Mouse (Mus musculus): ENCODE measurements around the gene Camk2b. TPM values are rescaled to one million over a fixed set of nuclear protein-coding genes. Genes with fewer than 3 reads are reported as not detected.
A peak's percentile ranks its signal among the peaks of the same experiment; 100 is the strongest.

Gene Camk2b
- polyA plus RNA-seq, 1 experiment from 2014 or later, result 2.0 TPM

- H3K9me3 ChIP-seq (ENCODE audit: low read length), result no peaks in the 10 kb centered on the region
- WGBS (ENCODE audit: insufficient replicate concordance), result 75% methylated on average over 5 of the region's 6 CpGs
- no peak for TF ChIP-seq CTCF (IDR thresholded peaks at IDR 0.05; ENCODE audit: low read depth)
- no peak for TF ChIP-seq EP300 (IDR thresholded peaks at IDR 0.05; ENCODE audit: low read depth)
- no peak overlapping the region for H3K9ac ChIP-seq (replicated peaks)
- no peak overlapping the region for H3K27ac ChIP-seq (ENCODE audit: low read depth)
- no peak for DNase-seq
- H3K4me2 ChIP-seq (ENCODE audit: low read depth, low read length), result no peak overlapping the region
- ATAC-seq, result no peak
- H3K36me3 ChIP-seq (replicated peaks; ENCODE audit: insufficient read depth, low read length), result no peaks in the 10 kb centered on the region
- H3K27me3 ChIP-seq (ENCODE audit: insufficient read depth, low read length), result no peaks in the 10 kb centered on the region
- no peak overlapping the region for H3K4me3 ChIP-seq (ENCODE audit: low read depth, low read length)
- H3K4me1 ChIP-seq (ENCODE audit: insufficient read depth), result peaks cover 8% of the 10 kb centered on the region
Measured at GRCm38 (mm10) chr11:6030650-6031049, 35.5 kb downstream of the Camk2b start.

DNA sequence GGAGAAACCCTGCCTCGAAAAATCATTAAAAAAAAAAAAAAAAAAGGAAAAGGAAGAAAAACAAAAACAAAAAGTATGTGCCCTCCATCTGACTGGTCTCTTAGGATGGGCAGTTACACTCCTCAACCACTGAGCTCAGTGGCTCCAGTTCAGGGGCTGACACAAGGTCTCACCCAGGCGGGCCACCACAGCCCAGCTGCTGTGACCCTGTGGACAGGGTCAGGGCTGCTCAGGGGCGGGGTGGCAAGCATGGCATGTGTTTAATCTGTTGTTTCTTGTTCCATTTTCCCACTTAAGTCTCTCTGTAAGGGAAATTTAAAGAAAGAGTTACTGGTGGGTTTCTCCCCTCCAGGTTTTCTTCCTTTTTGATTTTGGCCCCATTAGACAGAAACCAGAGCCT lies 36.4 kb downstream of the Camk2b start:
- TF ChIP-seq CTCF (IDR thresholded peaks at IDR 0.05; ENCODE audit: low read depth) (no peak), EP300 (IDR thresholded peaks at IDR 0.05; ENCODE audit: low read depth) (no peak)
- Histone ChIP-seq H3K9ac (replicated peaks) (no peak overlapping the region), H3K27me3 (ENCODE audit: insufficient read depth, low read length) (no peaks in the 10 kb centered on the region), H3K4me2 (ENCODE audit: low read depth, low read length) (no peak overlapping the region), H3K4me3 (ENCODE audit: low read depth, low read length) (no peak overlapping the region), H3K4me1 (ENCODE audit: insufficient read depth) (peaks cover 13% of the 10 kb centered on the region), H3K9me3 (ENCODE audit: low read length) (no peaks in the 10 kb centered on the region), H3K27ac (ENCODE audit: low read depth) (no peak overlapping the region), H3K36me3 (replicated peaks; ENCODE audit: insufficient read depth, low read length) (no peaks in the 10 kb centered on the region)
- no peak for DNase-seq
- 66% methylated on average over 3 of the region's 3 CpGs for WGBS (ENCODE audit: insufficient replicate concordance)
- ATAC-seq, result no peak

DNA sequence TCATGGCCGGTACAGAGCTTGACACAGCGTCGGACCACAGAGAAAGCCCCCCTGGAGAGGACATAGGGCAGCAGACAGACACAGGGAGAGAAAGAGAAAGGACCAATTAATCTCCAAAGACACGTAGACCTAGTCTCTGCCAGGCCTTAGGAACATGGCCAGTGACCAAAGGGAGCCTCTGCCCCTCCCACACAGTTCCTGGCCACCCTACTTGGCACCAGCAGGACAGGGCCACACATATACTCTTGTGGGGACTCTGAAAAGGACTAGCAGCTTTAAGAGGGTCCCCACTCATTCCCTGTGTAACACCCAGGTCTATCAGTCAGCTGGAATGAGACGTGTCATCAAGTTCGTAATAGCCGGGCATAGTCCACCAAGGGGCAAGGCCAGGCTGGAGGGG lies 37.3 kb downstream of the Camk2b start:
- peaks cover 13% of the 10 kb centered on the region for H3K4me1 ChIP-seq (ENCODE audit: insufficient read depth)
- no peaks in the 10 kb centered on the region for H3K36me3 ChIP-seq (replicated peaks; ENCODE audit: insufficient read depth, low read length)
- TF ChIP-seq CTCF (IDR thresholded peaks at IDR 0.05; ENCODE audit: low read depth) (no peak), EP300 (IDR thresholded peaks at IDR 0.05; ENCODE audit: low read depth) (no peak)
- DNase-seq (no peak), ATAC-seq (no peak)
- no peak overlapping the region for H3K27ac ChIP-seq (ENCODE audit: low read depth)
- no peaks in the 10 kb centered on the region for H3K27me3 ChIP-seq (ENCODE audit: insufficient read depth, low read length)
- no peak overlapping the region for H3K9ac ChIP-seq (replicated peaks)
- no peaks in the 10 kb centered on the region for H3K9me3 ChIP-seq (ENCODE audit: low read length)
- WGBS (ENCODE audit: insufficient replicate concordance), result 88% methylated on average over 7 of the region's 7 CpGs
- H3K4me2 ChIP-seq (ENCODE audit: low read depth, low read length), result no peak overlapping the region
- H3K4me3 ChIP-seq (ENCODE audit: low read depth, low read length), result no peak overlapping the region

DNA sequence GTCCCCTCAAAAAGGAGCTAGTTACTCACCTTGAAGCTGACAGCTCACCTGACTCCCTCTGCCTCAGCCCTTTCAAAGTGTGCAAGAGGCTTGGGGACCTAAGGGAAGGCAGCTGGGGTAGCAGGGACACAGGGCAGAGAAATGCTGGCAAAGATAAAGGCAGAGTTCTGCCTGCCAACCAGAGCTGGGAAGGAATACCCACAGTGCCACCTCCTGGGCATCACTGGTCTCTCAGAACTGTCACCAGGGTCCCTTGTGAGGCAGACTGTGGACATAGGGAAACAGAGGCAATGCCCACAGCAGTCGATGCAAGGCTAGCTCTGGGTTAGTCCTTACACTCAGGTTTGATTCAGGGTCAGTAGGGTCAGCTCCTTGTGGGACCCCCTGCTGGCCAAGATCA lies 39.8 kb downstream of the Camk2b start:
- WGBS (ENCODE audit: insufficient replicate concordance), result 71% methylated on average over 1 of the region's 1 CpGs
- ATAC-seq, result 0 out of 2 replicates have a peak, but pooled peaks have one; percentile 26
- no peak overlapping the region for H3K27ac ChIP-seq (ENCODE audit: low read depth)

DNA sequence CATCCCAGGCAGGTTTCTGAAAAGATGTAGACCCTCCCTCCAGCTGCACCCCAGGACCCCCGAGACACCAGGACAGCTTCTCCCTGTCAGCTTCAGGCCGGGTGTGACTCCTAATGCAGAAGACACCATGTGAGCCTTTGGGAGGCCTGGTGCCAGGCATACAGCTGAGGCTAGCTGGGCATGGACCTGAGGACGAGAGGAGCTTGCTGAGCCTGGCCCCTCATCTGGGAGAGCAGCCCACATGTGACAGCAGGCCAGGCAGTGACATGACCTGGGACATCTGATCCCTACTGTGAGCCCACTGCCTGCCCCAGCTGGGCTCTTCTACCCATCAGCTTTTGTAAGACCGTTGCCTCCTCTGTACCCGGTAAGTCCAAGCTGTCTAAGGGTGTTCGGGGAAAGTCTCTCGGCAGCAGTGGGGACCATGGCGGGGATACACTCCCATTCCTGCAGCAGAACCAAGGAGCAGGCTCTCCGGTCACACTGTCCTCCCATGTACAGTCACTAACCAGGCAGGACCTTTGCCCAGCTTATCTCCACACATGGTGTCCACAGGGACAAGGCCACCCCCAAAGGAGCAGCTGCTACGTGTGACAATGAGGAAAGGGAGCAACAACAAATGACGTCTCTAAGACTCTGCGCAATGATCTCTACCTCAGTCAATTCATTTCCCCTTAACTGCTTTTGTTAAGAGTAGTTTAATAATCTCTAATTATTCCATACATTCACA lies 41.1 kb downstream of the Camk2b start:
- Histone ChIP-seq H3K4me3 (ENCODE audit: low read depth, low read length) (no peak overlapping the region), H3K27ac (ENCODE audit: low read depth) (no peak overlapping the region), H3K36me3 (replicated peaks; ENCODE audit: insufficient read depth, low read length) (no peaks in the 10 kb centered on the region), H3K4me1 (ENCODE audit: insufficient read depth) (peaks cover 12% of the 10 kb centered on the region), H3K9me3 (ENCODE audit: low read length) (no peaks in the 10 kb centered on the region), H3K4me2 (ENCODE audit: low read depth, low read length) (no peak overlapping the region), H3K9ac (replicated peaks) (no peak overlapping the region; the same call in 1 of the 2 replicates), H3K27me3 (ENCODE audit: insufficient read depth, low read length) (no peaks in the 10 kb centered on the region)
- 76% methylated on average over 12 of the region's 12 CpGs for WGBS (ENCODE audit: insufficient replicate concordance)
- DNase-seq (no peak), ATAC-seq (peak; percentile 79)
- TF ChIP-seq EP300 (IDR thresholded peaks at IDR 0.05; ENCODE audit: low read depth) (no peak), CTCF (IDR thresholded peaks at IDR 0.05; ENCODE audit: low read depth) (no peak)

More for the DNA sequence above, 39.8 kb downstream of the Camk2b start:
- H3K27me3 ChIP-seq (ENCODE audit: insufficient read depth, low read length), result no peaks in the 10 kb centered on the region
- TF ChIP-seq CTCF (IDR thresholded peaks at IDR 0.05; ENCODE audit: low read depth) (peak; percentile 72), EP300 (IDR thresholded peaks at IDR 0.05; ENCODE audit: low read depth) (no peak)
- peaks cover 9% of the 10 kb centered on the region; the same call in 1 of the 2 replicates for H3K4me1 ChIP-seq (ENCODE audit: insufficient read depth)
- H3K9me3 ChIP-seq (ENCODE audit: low read length), result no peaks in the 10 kb centered on the region
- no peak overlapping the region for H3K4me3 ChIP-seq (ENCODE audit: low read depth, low read length)
- no peak overlapping the region for H3K4me2 ChIP-seq (ENCODE audit: low read depth, low read length)
- DNase-seq, result peak; percentile 53
- H3K9ac ChIP-seq (replicated peaks), result no peak overlapping the region
- no peaks in the 10 kb centered on the region for H3K36me3 ChIP-seq (replicated peaks; ENCODE audit: insufficient read depth, low read length)

DNA sequence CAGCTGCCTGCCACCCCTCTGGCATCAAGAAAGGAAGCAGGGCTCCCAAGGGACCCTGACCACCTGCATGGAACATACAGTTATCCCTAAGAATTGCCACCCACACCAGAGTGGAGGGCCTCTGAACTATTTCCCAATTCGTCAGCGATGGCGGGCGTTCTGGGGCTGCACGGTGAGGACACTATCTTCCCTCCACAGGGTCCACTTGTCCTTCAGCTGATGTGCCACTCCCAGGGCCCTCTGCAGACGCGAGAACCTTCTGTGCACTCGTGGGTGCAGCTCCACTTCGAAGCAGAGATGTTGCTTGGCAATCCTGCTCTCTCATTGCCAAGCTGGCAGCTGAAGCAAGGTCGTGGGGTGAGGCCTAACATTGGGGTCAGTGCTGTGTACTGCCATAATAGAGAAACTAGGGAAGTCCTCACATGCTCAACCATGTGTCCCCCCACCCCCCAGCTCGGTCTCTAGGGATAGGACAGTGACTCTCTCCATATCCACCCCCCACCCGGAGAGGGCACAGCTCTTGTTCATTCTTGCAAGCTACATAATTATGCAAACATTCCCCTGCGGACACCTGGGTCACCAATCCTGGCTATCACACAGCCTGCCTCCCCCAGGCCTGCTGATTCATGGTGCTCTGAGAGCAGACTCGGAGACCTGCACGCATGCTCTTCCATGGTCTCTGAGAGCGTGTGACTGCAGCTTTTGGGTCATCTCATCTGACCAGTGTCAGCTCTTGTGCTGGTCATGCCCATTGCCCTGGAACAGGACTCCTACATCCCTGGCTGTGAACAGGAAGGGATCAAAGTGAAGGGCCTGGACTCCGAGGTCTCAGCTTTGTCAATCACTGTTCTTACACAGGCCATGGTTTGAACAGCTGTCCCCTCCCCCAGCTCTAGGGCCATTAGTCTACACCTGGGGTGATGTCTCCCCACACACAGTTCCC lies 45.0 kb downstream of the Camk2b start:
- Histone ChIP-seq H3K4me1 (ENCODE audit: insufficient read depth) (peaks cover 9% of the 10 kb centered on the region), H3K9ac (replicated peaks) (no peak overlapping the region), H3K4me3 (ENCODE audit: low read depth, low read length) (no peak overlapping the region), H3K36me3 (replicated peaks; ENCODE audit: insufficient read depth, low read length) (no peaks in the 10 kb centered on the region), H3K9me3 (ENCODE audit: low read length) (no peaks in the 10 kb centered on the region), H3K4me2 (ENCODE audit: low read depth, low read length) (no peak overlapping the region), H3K27ac (ENCODE audit: low read depth) (no peak overlapping the region), H3K27me3 (ENCODE audit: insufficient read depth, low read length) (no peaks in the 10 kb centered on the region)
- ATAC-seq (peak; percentile 51), DNase-seq (peak; percentile 52)
- TF ChIP-seq EP300 (IDR thresholded peaks at IDR 0.05; ENCODE audit: low read depth), result no peak
- no peak for TF ChIP-seq CTCF (IDR thresholded peaks at IDR 0.05; ENCODE audit: low read depth)
- WGBS (ENCODE audit: insufficient replicate concordance), result 59% methylated on average over 17 of the region's 17 CpGs
